Mouse (Mus musculus) liver, adult 2 months (tissue): ENCODE data around the gene Gpr152. TPM values are rescaled to one million over a fixed set of nuclear protein-coding genes. Genes with fewer than 3 reads are reported as not detected.
"Not testable (repeated sequence)": the region's sequence is repeated elsewhere in the genome, so short reads cannot be mapped to it uniquely, and the experiment has no call there.

ENCODE experiments used
- DNase-seq: peaks from one replicate; pipeline ENCODE4 v3.0.0-alpha.2; 2011; ENCODE audit warnings: low read depth, low spot score; ENCODE audit errors: extremely low read depth
- H3K27ac ChIP-seq: fragments of 200-500 bp; replicated peaks from 2 replicates; pipeline ENCODE4 v1.5.1; 2012; ENCODE audit warnings: low read depth, mild to moderate bottlenecking, control low read depth, inconsistent platforms, low read length; ENCODE audit not compliant: insufficient read depth
- H3K27me3 ChIP-seq: fragments of 200-500 bp; 2 replicates; pipeline ENCODE4 v1.6.1; 2012; ENCODE audit warnings: mild to moderate bottlenecking, moderate library complexity, low read length, inconsistent platforms; ENCODE audit not compliant: control insufficient read depth, insufficient read depth
- H3K36me3 ChIP-seq: fragments of 200-500 bp; 2 replicates; pipeline ENCODE4 v1.6.1; 2012; ENCODE audit warnings: low read length, inconsistent platforms; ENCODE audit not compliant: control insufficient read depth, insufficient read depth
- H3K4me1 ChIP-seq: fragments of 200-500 bp; 2 replicates; pipeline ENCODE4 v1.6.1; 2011; ENCODE audit warnings: low read length; ENCODE audit not compliant: control insufficient read depth, insufficient read depth
- H3K4me3 ChIP-seq: fragments of 200-500 bp; 2 replicates; pipeline ENCODE4 v1.5.1; 2011; ENCODE audit warnings: low read depth, mild to moderate bottlenecking, control low read depth, low read length, moderate library complexity; ENCODE audit not compliant: insufficient read depth
- H3K79me2 ChIP-seq: fragments of 200-500 bp; 2 replicates; pipeline ENCODE4 v1.6.1; 2012; ENCODE audit warnings: inconsistent platforms, mild to moderate bottlenecking, low read length, moderate library complexity; ENCODE audit not compliant: control insufficient read depth, insufficient read depth
- H3K9ac ChIP-seq: fragments of 200-500 bp; 2 replicates; pipeline ENCODE4 v1.6.1; 2012; ENCODE audit warnings: low read depth, mild to moderate bottlenecking, control low read depth, inconsistent platforms, low read length
- CTCF ChIP-seq: fragments of 200-500 bp; IDR thresholded peaks from 2 replicates; pipeline ENCODE4 v1.5.1; 2011; ENCODE audit warnings: low read depth, low read length, control low read depth
- POLR2A ChIP-seq: fragments of 200-500 bp; IDR thresholded peaks from 2 replicates; pipeline ENCODE4 v1.6.1; 2011; ENCODE audit warnings: low read length, control low read depth; ENCODE audit not compliant: insufficient read depth; ENCODE audit errors: extremely low read depth
- WGBS: fragments of 180-500 bp; shearing (Covaris S2); methylation state at CpG from one replicate; pipeline ENCODE4 v1.1.7; 2018; 5-methylcytosine and 5-hydroxymethylcytosine counted together
- polyA plus RNA-seq: library from polyadenylated mRNA; depleted of rRNA; stranded (reverse); fragments of >200 nt; gene quantifications from 2 replicates; pipeline ENCODE4 v1.2.3, GENCODE M21; 2012
- total RNA-seq: library from RNA; depleted of rRNA; stranded (reverse); fragments of >200 nt; gene quantifications from 2 replicates; pipeline ENCODE4 v1.2.3, GENCODE M21; 2014

Gene Gpr152
- total and polyA plus RNA-seq, 2 experiments, result 0.02 TPM; not detected in 1

GRCm38 (mm10) chr19:4121097-4121805 is 18.3 kb upstream of the Gpr152 start:
- peak overlapping the region; percentile 66 for H3K27ac ChIP-seq
- TF ChIP-seq POLR2A, result 0 out of 2 replicates have a peak, but pooled peaks have one; percentile 48
- no peak for TF ChIP-seq CTCF
- peak overlapping the region; percentile 50 for H3K9ac ChIP-seq
- peaks cover 4% of the 10 kb centered on the region; the same call in 1 of the 2 replicates for H3K79me2 ChIP-seq
- H3K4me3 ChIP-seq, result peak overlapping the region; percentile 51
- no peaks in the 10 kb centered on the region; the same call in 1 of the 2 replicates for H3K36me3 ChIP-seq
- 2% methylated on average over 38 of the region's 38 CpGs for WGBS
- no peaks in the 10 kb centered on the region for H3K27me3 ChIP-seq
- peak; percentile 95 for DNase-seq
- H3K4me1 ChIP-seq, result peaks cover 6% of the 10 kb centered on the region; the same call in 1 of the 2 replicates

DNA sequence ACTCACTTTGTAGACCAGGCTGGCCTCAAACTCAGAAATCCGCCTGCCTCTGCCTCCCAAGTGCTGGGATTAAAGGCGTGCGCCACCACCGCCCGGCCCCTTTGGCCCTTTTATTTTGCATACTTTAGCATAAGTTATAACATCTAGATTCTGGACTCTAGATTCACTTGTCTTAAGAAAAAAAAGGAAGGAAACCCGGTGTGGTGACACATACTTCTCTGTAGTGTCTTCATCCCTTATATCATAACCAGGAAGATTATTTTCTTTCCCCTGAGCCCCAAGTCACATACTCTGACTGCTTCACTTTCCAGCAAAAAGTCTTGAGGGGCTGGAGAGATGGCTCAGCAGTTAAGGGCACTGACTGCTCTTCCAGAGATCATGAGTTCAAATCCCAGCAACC is 17.7 kb upstream of the Gpr152 start:
- not testable (repeated sequence) for H3K4me1 ChIP-seq, DNase-seq, H3K9ac ChIP-seq, H3K4me3 ChIP-seq, H3K79me2 ChIP-seq, H3K36me3 ChIP-seq, H3K27me3 ChIP-seq
- WGBS, result 62% methylated on average over 6 of the region's 6 CpGs
- H3K27ac ChIP-seq, result peak overlapping the region; percentile 7; the same call in 1 of the 2 replicates

DNA sequence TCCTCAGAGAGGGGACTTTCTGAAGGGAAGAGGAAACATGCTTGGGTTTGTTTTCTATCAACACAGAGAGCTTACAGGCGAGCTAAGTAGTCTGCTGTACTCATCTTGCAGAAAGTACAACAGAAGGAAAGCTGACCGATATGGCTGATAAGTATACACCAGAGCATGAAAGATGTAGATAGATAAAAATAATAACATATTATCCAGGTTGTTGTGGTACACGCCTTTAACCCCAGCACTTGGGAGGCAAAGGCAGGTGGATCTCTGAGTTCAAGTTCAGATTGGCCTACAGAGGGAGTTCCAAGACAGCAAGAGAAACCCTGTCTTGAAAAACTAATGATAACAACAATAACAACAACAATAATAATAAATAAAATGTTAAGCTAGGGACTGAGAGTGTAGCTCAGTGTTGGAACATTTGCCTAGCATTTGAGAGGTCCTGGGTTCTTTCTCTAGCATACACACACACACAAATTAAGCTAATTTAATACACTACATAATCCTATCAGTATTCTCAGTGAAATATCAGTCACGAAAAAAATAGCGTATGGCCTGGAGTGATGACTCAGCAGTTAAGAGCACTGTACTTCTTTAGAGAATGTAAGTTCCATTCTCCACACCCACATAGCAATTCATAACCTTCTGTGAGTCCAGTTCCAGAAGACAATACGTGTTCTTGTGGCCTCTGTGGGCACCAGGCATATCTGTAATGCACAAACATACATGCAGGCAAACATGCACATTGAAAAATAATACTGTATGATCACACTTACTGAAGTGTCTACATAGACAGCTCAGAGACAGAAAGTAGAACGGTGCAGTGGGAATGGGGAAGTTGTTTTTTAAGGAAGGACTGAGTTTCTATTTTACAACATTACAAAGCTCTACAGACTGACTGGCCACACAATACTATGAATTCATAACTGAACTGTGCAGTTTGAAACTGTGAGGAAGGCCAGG is 16.9 kb upstream of the Gpr152 start:
- DNase-seq, result no peak
- Histone ChIP-seq H3K79me2 (peaks cover 8% of the 10 kb centered on the region; the same call in 1 of the 2 replicates), H3K4me3 (no peak overlapping the region), H3K9ac (no peak overlapping the region), H3K27me3 (no peaks in the 10 kb centered on the region), H3K27ac (no peak overlapping the region), H3K4me1 (peaks cover 10% of the 10 kb centered on the region), H3K36me3 (no peaks in the 10 kb centered on the region; the same call in 1 of the 2 replicates)
- TF ChIP-seq POLR2A, result no peak
- no peak for TF ChIP-seq CTCF
- WGBS, result 83% methylated on average over 7 of the region's 7 CpGs

GRCm38 (mm10) chr19:4124432-4124831 is 15.2 kb upstream of the Gpr152 start:
- DNase-seq, result no peak
- no peak overlapping the region for H3K27ac ChIP-seq
- H3K9ac ChIP-seq, result no peak overlapping the region
- H3K27me3 ChIP-seq, result no peaks in the 10 kb centered on the region
- peaks cover 8% of the 10 kb centered on the region; the same call in 1 of the 2 replicates for H3K79me2 ChIP-seq
- TF ChIP-seq POLR2A (no peak), CTCF (no peak)
- H3K4me1 ChIP-seq, result peaks cover 10% of the 10 kb centered on the region
- H3K4me3 ChIP-seq, result no peak overlapping the region
- no peaks in the 10 kb centered on the region; the same call in 1 of the 2 replicates for H3K36me3 ChIP-seq
- 82% methylated on average over 4 of the region's 4 CpGs for WGBS

DNA sequence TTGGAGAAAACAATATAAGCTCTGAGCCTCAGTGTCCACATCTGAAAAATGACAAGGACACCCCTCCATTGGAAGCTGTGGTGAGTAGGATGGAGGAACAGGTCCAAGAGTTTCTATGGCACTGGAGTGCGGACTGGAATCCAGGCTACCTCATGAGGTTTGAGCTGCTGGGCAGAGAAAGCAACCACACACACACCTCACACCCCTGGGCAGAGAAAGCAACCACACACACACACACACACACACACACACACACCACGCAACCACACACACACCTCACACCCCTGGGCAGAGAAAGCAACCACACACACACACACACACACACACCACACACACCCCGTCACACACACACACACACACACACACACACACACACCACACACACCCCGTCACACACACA is 14.3 kb upstream of the Gpr152 start:
- not testable (repeated sequence) for H3K36me3 ChIP-seq, H3K4me1 ChIP-seq, DNase-seq, H3K27me3 ChIP-seq, H3K79me2 ChIP-seq
- H3K4me3 ChIP-seq, result peak overlapping the region; percentile 41
- H3K9ac ChIP-seq, result peak overlapping the region; percentile 63
- 0 out of 2 replicates have a peak overlapping the region, but pooled peaks have one; percentile 3 for H3K27ac ChIP-seq
- WGBS, result 4% methylated on average over 4 of the region's 4 CpGs
